Mouse (Mus musculus): ENCODE data around the gene Esp1.
"Not testable (repeated sequence)": the region's sequence is repeated elsewhere in the genome, so short reads cannot be mapped to it uniquely, and the experiment has no call there.

The Esp1 gene

DNA sequence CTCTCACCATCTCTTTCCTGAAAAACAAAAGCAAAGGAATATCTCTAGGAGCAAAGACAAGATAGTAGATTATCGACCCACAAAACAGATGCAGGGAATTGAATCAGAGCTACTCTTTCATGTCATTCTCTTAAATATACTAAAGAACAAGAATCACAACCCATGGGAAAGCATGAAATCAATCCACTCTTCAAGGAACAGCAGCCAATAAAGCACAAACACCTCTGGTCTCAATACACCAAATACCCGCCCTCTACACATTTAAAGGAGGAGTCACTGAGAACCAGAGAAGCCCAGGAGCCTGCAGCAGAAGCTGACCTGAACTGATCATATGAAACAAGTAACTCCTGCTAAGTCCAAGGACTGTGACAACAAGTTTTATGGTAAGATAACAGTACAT, at the start of gene Esp1:
Gene Esp1 (plus strand): TSS at position 301 of the 400 bp plus-strand sequence.
- no peak for DNase-seq (ENCODE audit: low read depth, low spot score)

DNA sequence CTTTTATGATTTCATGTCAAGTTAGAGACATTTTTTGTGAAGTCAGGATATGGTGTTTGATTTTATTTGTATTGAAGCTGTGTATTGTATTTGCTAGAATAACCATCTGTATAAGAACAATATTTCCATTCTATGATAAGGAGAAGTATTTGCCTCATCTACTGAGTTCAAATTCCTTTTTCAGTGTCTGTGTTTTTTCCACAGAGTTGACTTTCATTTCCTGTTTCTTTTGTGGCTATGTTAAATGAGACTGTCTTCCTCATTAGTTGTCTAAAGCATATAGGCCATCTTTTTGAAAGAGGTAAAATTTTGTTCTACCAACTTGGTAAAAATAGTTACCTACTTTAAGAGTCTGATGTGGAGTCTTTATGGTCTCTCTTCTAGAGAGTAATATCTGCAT, 10.6 kb upstream of the Esp1 start:
- no peak for DNase-seq (ENCODE audit: low read depth, low spot score)

DNA sequence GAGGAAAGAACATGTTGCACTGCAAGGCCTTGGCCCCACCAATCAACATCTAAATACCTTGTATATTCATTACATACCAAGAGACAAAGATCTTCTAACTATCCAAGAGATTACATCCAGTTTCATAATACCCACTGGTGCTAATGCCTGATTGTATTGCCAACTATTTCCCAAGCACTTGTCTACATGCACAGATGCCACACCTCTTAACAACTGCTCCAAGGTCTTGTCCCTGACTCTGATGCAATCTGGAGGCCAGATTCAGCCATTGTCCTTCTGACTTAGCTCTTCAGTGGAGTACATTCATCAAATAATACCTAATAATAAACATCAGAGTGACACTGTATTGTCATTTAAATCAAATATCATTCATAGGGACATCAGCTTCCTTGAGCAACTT, 9.9 kb upstream of the Esp1 start:
- DNase-seq (ENCODE audit: low read depth, low spot score): not testable (repeated sequence)

DNA sequence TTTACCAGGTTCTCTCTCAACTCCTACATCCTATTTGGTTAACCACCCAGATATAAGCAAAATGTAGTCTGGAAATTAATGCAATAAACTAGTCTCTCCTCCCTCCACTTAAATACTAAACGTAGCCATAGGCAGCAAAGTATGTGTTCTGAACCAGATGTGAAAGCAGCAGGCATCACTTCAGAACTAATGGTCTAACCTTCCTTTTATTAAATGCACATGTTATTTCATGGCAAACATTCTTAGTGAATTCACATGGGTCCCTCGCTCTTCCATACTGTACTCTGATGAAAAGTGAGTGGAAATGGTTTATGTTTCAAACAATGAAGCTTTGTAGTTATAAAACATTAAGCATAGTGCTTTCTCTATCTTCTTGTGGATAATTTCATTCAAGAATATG, 4.4 kb downstream of the Esp1 start:
- DNase-seq (ENCODE audit: low read depth, low spot score): no peak

- no peak for DNase-seq (ENCODE audit: low read depth, low spot score)
These were observed 4.8 kb downstream of the Esp1 start for GRCm38 (mm10) chr17:40731724-40732123.

DNA sequence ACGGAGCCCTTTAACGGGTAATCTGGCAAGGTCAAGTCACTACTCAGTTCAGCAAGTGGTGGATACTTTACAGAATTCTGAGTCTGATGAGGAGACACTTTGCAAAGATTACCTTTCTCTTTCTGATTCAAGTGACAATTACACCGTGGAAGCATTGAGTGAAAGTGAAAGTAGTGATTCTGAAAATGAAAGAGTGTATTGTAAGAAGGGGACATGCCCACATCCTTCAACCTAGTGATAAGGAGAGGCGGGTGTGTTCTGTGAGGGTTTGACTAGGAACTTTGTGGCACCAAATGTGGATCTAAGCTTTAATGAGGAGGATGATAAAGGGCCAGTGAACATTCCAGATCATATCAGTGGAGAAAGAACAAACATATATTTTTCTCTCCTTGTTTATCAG, 36.7 kb downstream of the Esp1 start:
- DNase-seq (ENCODE audit: low read depth, low spot score): no peak

DNA sequence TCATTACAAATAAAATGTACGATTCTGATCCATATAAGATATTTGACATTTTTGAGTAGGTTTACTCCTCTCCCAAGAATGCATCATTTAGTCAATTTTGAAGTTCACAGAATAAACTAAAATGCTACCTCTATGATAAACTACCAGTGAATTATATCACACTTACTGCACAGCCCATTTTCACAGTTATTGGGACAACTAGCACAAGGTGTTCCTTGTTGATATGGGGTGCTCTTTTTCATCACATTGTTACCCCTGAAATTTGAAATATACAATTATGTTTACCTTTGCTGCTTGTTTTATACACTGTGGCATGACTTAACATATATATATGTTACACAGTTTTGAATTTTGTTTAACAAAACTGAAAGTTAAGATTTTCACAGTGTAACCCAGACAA, 40.2 kb downstream of the Esp1 start:
- DNase-seq (ENCODE audit: low read depth, low spot score): no peak

Measured in c-Kit-negative CD71-positive TER-119-positive erythroid progenitor cells, embryonic 14.5 days (primary cell).